Mouse (Mus musculus) neural tube, embryonic 10.5 days (tissue): ENCODE data around the gene Rbks.

Experiments
- DNase-seq: peaks from one replicate; pipeline ENCODE4 v3.0.0-alpha.2; 2017; ENCODE audit warnings: low spot score; ENCODE audit errors: extremely low spot score

The Rbks gene

DNA sequence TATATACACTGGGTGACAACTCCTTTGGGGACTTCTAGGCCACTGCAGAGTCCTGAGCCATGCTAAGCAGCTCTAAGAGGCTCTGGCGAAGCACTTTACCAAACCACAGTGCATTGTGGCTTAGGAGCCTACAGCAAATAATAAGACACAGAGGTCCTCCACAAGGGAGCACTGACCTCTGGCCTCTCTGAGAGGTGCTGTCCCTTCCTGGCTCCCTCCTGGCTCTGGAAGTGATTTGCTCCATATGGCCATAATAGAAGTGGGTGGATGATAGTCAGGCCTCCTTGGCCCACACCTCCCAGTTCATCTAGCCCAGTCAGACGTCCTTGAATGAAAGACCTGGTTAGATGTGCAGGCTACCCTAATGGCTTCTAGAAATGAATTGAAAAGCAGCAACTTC, 109.4 kb downstream of the Rbks start:
- DNase-seq: no peak

- no peak for DNase-seq
These were observed 111.9 kb downstream of the Rbks start for GRCm38 (mm10) chr5:31585526-31585925.

- no peak for DNase-seq
These were observed 114.2 kb downstream of the Rbks start for GRCm38 (mm10) chr5:31583261-31583660.

DNA sequence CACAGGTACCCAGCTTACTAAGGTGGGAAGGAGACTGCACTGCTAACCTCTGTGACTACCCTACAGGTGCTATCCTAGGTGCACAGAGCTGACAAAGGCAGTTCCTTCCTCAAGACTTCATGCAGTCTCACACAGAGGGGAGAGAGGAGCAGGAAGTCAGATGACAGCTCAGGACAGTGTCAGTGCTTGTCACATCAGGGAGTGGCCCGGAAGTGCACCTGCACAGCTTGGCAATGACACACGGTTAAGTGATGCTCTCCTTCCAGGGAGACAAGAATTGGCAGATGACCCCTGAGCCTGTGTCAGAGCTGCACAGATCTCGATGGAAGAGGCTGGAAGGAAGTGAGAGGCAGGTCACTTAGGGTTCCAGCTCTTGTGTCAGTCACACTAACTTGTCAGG, 115.5 kb downstream of the Rbks start:
- no peak for DNase-seq

- DNase-seq: no peak
These were observed 116.2 kb downstream of the Rbks start for GRCm38 (mm10) chr5:31581263-31581662.

GRCm38 (mm10) chr5:31576539-31576975, 120.9 kb downstream of the Rbks start:
- DNase-seq: no peak
